Mouse (Mus musculus) heart, adult 11 months (tissue): Measurements from ENCODE around the gene Ptgir.
"Not testable (repeated sequence)": the region's sequence is repeated elsewhere in the genome, so short reads cannot be mapped to it uniquely, and the experiment has no call there.

Experiments
- DNase-seq: peaks from one replicate; pipeline ENCODE4 v3.0.0; 2022

The Ptgir gene

GRCm38 (mm10) chr7:16944808-16945315 is 38.6 kb downstream of the Ptgir start:
- no peak for DNase-seq

- peak; percentile 90 for DNase-seq
Measured at GRCm38 (mm10) chr7:16945419-16945818, 39.1 kb downstream of the Ptgir start.

- peak; percentile 91 for DNase-seq
Measured at GRCm38 (mm10) chr7:16946441-16947348, 40.4 kb downstream of the Ptgir start.

- DNase-seq, result peak; percentile 93
Measured at GRCm38 (mm10) chr7:16947349-16947895, 41.1 kb downstream of the Ptgir start.

GRCm38 (mm10) chr7:16947959-16948361 is 41.7 kb downstream of the Ptgir start:
- peak; percentile 96 for DNase-seq

GRCm38 (mm10) chr7:16948923-16949458 is 42.7 kb downstream of the Ptgir start:
- no peak for DNase-seq

- peak; percentile 93 for DNase-seq
Measured at GRCm38 (mm10) chr7:16949908-16950841, 43.9 kb downstream of the Ptgir start.

GRCm38 (mm10) chr7:16950861-16951635 is 44.8 kb downstream of the Ptgir start:
- DNase-seq, result peak; percentile 97

- not testable (repeated sequence) for DNase-seq
Measured at GRCm38 (mm10) chr7:16953776-16954175, 47.5 kb downstream of the Ptgir start.

- DNase-seq, result no peak
Measured at GRCm38 (mm10) chr7:16955712-16956111, 49.4 kb downstream of the Ptgir start.

- DNase-seq, result no peak
Measured at GRCm38 (mm10) chr7:16956410-16957265, 50.3 kb downstream of the Ptgir start.

GRCm38 (mm10) chr7:16959539-16960187 is 53.4 kb downstream of the Ptgir start, which contains the start of gene Pnmal1:
Gene Pnmal1, plus strand, starts transcription at chr7:16959679.
- no peak for DNase-seq
